Mouse (Mus musculus): ENCODE data around the gene Nubpl. TPM values are rescaled to one million over a fixed set of nuclear protein-coding genes. Genes with fewer than 3 reads are reported as not detected.
"Not testable (repeated sequence)": the region's sequence is repeated elsewhere in the genome, so short reads cannot be mapped to it uniquely, and the experiment has no call there.

Nubpl gene
- total RNA-seq (2014; rRNA removed), result 4.1 and 10.2 TPM in 2 replicates
- 7.6 and 7.7 TPM in 2 replicates for polyA plus RNA-seq (2015; fragmentation: Nextera tagmentation; extraction: Ambion mirVana)

- 0% methylated on average over 32 of the region's 32 CpGs for WGBS
- no peaks in the 10 kb centered on the region for H3K9me3 ChIP-seq (ENCODE audit: low read length)
- no peaks in the 10 kb centered on the region for H3K27me3 ChIP-seq (ENCODE audit: insufficient read depth, low read length)
These were observed at the start of gene Nubpl for GRCm38 (mm10) chr12:52097650-52098070. Gene Nubpl, plus strand, starts transcription at chr12:52097737.

GRCm38 (mm10) chr12:52049324-52049723 lies 48.2 kb upstream of the Nubpl start:
- Histone ChIP-seq H3K27ac (no peak overlapping the region), H3K27me3 (ENCODE audit: insufficient read depth, low read length) (no peaks in the 10 kb centered on the region), H3K4me3 (ENCODE audit: low read length) (no peak overlapping the region), H3K9ac (replicated peaks; ENCODE audit: low read length) (no peak overlapping the region), H3K4me2 (ENCODE audit: low read depth, low read length) (no peak overlapping the region), H3K4me1 (ENCODE audit: insufficient read depth, low read length) (no peaks in the 10 kb centered on the region), H3K36me3 (ENCODE audit: insufficient read depth, low read length) (no peaks in the 10 kb centered on the region), H3K9me3 (ENCODE audit: low read length) (no peaks in the 10 kb centered on the region)
- DNase-seq (ENCODE audit: low spot score) (no peak), ATAC-seq (no peak)
- 64% methylated on average over 2 of the region's 2 CpGs for whole genome bisulfite sequencing
- no peak for TF ChIP-seq CTCF (IDR thresholded peaks at IDR 0.05; ENCODE audit: low read depth)

More at GRCm38 (mm10) chr12:52097650-52098070, at the start of gene Nubpl:
- H3K36me3 ChIP-seq (ENCODE audit: insufficient read depth, low read length), result no peaks in the 10 kb centered on the region
- no peak for TF ChIP-seq CTCF (IDR thresholded peaks at IDR 0.05; ENCODE audit: low read depth)
- DNase-seq (ENCODE audit: low spot score) (peak; percentile 97), ATAC-seq (peak; percentile 99)
- H3K4me3 ChIP-seq (ENCODE audit: low read length), result peak within 1 kb of the TSS; percentile 96
- peak within 1 kb of the TSS; percentile 82 for H3K9ac ChIP-seq (replicated peaks; ENCODE audit: low read length)
- peak within 1 kb of the TSS; percentile 74 for H3K27ac ChIP-seq
- H3K4me2 ChIP-seq (ENCODE audit: low read depth, low read length), result peak within 1 kb of the TSS; percentile 62
- H3K4me1 ChIP-seq (ENCODE audit: insufficient read depth, low read length), result no peaks in the 10 kb centered on the region

GRCm38 (mm10) chr12:52079296-52079695 lies 18.2 kb upstream of the Nubpl start:
- ATAC-seq, result not testable (repeated sequence)

GRCm38 (mm10) chr12:52097049-52097649 lies 388 bp upstream of the Nubpl start:
- Histone ChIP-seq H3K4me1 (ENCODE audit: insufficient read depth, low read length) (no peaks in the 10 kb centered on the region), H3K9me3 (ENCODE audit: low read length) (no peaks in the 10 kb centered on the region), H3K4me3 (ENCODE audit: low read length) (peak overlapping the region; percentile 96), H3K9ac (replicated peaks; ENCODE audit: low read length) (peak overlapping the region; percentile 82; the same call in 1 of the 2 replicates), H3K4me2 (ENCODE audit: low read depth, low read length) (peak overlapping the region; percentile 62), H3K27ac (peak overlapping the region; percentile 74; the same call in 1 of the 2 replicates), H3K36me3 (ENCODE audit: insufficient read depth, low read length) (no peaks in the 10 kb centered on the region), H3K27me3 (ENCODE audit: insufficient read depth, low read length) (no peaks in the 10 kb centered on the region)
- DNase-seq (ENCODE audit: low spot score) (no peak), ATAC-seq (peak; percentile 79)
- 68% methylated on average over 13 of the region's 13 CpGs for WGBS
- TF ChIP-seq CTCF (IDR thresholded peaks at IDR 0.05; ENCODE audit: low read depth), result no peak

More at GRCm38 (mm10) chr12:52079296-52079695, 18.2 kb upstream of the Nubpl start:
- not testable (repeated sequence) for H3K4me2 ChIP-seq (ENCODE audit: low read depth, low read length); DNase-seq (ENCODE audit: low spot score); H3K9me3 ChIP-seq (ENCODE audit: low read length); H3K9ac ChIP-seq (replicated peaks; ENCODE audit: low read length); H3K4me1 ChIP-seq (ENCODE audit: insufficient read depth, low read length); H3K27me3 ChIP-seq (ENCODE audit: insufficient read depth, low read length); H3K4me3 ChIP-seq (ENCODE audit: low read length); H3K27ac ChIP-seq; H3K36me3 ChIP-seq (ENCODE audit: insufficient read depth, low read length)
- no CpG with 5 or more reads among the region's 3 CpGs for WGBS

GRCm38 (mm10) chr12:52120276-52120675 lies 22.7 kb downstream of the Nubpl start:
- no peak overlapping the region for H3K9ac ChIP-seq (replicated peaks; ENCODE audit: low read length)
- H3K9me3 ChIP-seq (ENCODE audit: low read length), result no peaks in the 10 kb centered on the region
- ATAC-seq, result no peak
- DNase-seq (ENCODE audit: low spot score), result no peak
- TF ChIP-seq CTCF (IDR thresholded peaks at IDR 0.05; ENCODE audit: low read depth), result no peak
- H3K4me2 ChIP-seq (ENCODE audit: low read depth, low read length), result no peak overlapping the region
- H3K4me1 ChIP-seq (ENCODE audit: insufficient read depth, low read length), result 0 out of 2 replicates have a peak, but pooled peaks cover 7% of the 10 kb centered on the region
- no peaks in the 10 kb centered on the region for H3K27me3 ChIP-seq (ENCODE audit: insufficient read depth, low read length)
- no peaks in the 10 kb centered on the region for H3K36me3 ChIP-seq (ENCODE audit: insufficient read depth, low read length)
- H3K4me3 ChIP-seq (ENCODE audit: low read length), result no peak overlapping the region
- no peak overlapping the region for H3K27ac ChIP-seq

GRCm38 (mm10) chr12:52126407-52126806 lies 28.9 kb downstream of the Nubpl start:
- Histone ChIP-seq H3K27ac (no peak overlapping the region), H3K4me1 (ENCODE audit: insufficient read depth, low read length) (no peaks in the 10 kb centered on the region), H3K9ac (replicated peaks; ENCODE audit: low read length) (no peak overlapping the region), H3K4me3 (ENCODE audit: low read length) (no peak overlapping the region), H3K9me3 (ENCODE audit: low read length) (no peaks in the 10 kb centered on the region), H3K4me2 (ENCODE audit: low read depth, low read length) (no peak overlapping the region), H3K27me3 (ENCODE audit: insufficient read depth, low read length) (no peaks in the 10 kb centered on the region), H3K36me3 (ENCODE audit: insufficient read depth, low read length) (no peaks in the 10 kb centered on the region)
- ATAC-seq, result no peak
- 77% methylated on average over 3 of the region's 3 CpGs for WGBS
- DNase-seq (ENCODE audit: low spot score), result no peak
- no peak for TF ChIP-seq CTCF (IDR thresholded peaks at IDR 0.05; ENCODE audit: low read depth)

GRCm38 (mm10) chr12:52129072-52129471 lies 31.5 kb downstream of the Nubpl start:
- Histone ChIP-seq H3K4me2 (ENCODE audit: low read depth, low read length) (no peak overlapping the region), H3K27ac (no peak overlapping the region), H3K27me3 (ENCODE audit: insufficient read depth, low read length) (no peaks in the 10 kb centered on the region), H3K4me1 (ENCODE audit: insufficient read depth, low read length) (no peaks in the 10 kb centered on the region), H3K4me3 (ENCODE audit: low read length) (no peak overlapping the region), H3K9me3 (ENCODE audit: low read length) (no peaks in the 10 kb centered on the region), H3K9ac (replicated peaks; ENCODE audit: low read length) (no peak overlapping the region), H3K36me3 (ENCODE audit: insufficient read depth, low read length) (no peaks in the 10 kb centered on the region)
- ATAC-seq (no peak), DNase-seq (ENCODE audit: low spot score) (no peak)
- WGBS, result 95% methylated on average over 3 of the region's 3 CpGs
- TF ChIP-seq CTCF (IDR thresholded peaks at IDR 0.05; ENCODE audit: low read depth), result no peak
